Mouse (Mus musculus) forebrain, embryonic 11.5 days (tissue): ENCODE measurements around the gene Hdac9. TPM values are rescaled to one million over a fixed set of nuclear protein-coding genes. Genes with fewer than 3 reads are reported as not detected.

Experiments
- ATAC-seq: fragments of 200-750 bp; cut with Nextera tagmentation; replicated peaks from 2 replicates; pipeline ENCODE4 v1.8.0; 2017; ENCODE audit warnings: moderate TSS enrichment; ENCODE audit not compliant: low FRiP score
- DNase-seq: peaks from one replicate; pipeline ENCODE4 v3.0.0-alpha.2; 2017; ENCODE audit warnings: low spot score
- H3K27ac ChIP-seq: fragments of 300-500 bp; sonication (generic); 2 replicates; pipeline ENCODE4 v1.5.1; 2014; ENCODE audit warnings: low read depth, low read length
- H3K27me3 ChIP-seq: fragments of 300-500 bp; sonication (generic); 2 replicates; pipeline ENCODE4 v1.6.1; 2014; ENCODE audit warnings: mild to moderate bottlenecking, low read length, mixed read lengths; ENCODE audit not compliant: control insufficient read depth, insufficient read depth
- H3K36me3 ChIP-seq: fragments of 300-500 bp; sonication (generic); 2 replicates; pipeline ENCODE4 v1.6.1; 2014; ENCODE audit warnings: mild to moderate bottlenecking, low read length, moderate library complexity, mixed read lengths; ENCODE audit not compliant: control insufficient read depth, insufficient read depth
- H3K4me1 ChIP-seq: fragments of 300-500 bp; sonication (generic); replicated peaks from 2 replicates; pipeline ENCODE4 v1.6.1; 2014; ENCODE audit warnings: low read length, mixed read lengths; ENCODE audit not compliant: control insufficient read depth, insufficient read depth
- H3K4me2 ChIP-seq: fragments of 300-500 bp; sonication (generic); 2 replicates; pipeline ENCODE4 v1.6.1; 2014; ENCODE audit warnings: low read depth, mild to moderate bottlenecking, low read length, moderate library complexity, mixed read lengths; ENCODE audit not compliant: severe bottlenecking
- H3K4me3 ChIP-seq: fragments of 300-500 bp; sonication (generic); 2 replicates; pipeline ENCODE4 v1.5.1; 2014; ENCODE audit warnings: low read depth, low read length
- H3K9ac ChIP-seq: fragments of 300-500 bp; sonication (generic); 2 replicates; pipeline ENCODE4 v1.6.1; 2014; ENCODE audit warnings: low read length
- H3K9me3 ChIP-seq: fragments of 300-500 bp; sonication (generic); 2 replicates; pipeline ENCODE4 v1.6.1; 2016; ENCODE audit warnings: low read length, mixed read lengths; ENCODE audit not compliant: control insufficient read depth
- WGBS: fragments of 180-500 bp; shearing (Covaris S2); extraction: QIAGEN DNeasy Blood & Tissue Kit; methylation state at CpG from one replicate; pipeline ENCODE4 v1.1.7; 2014; 5-methylcytosine and 5-hydroxymethylcytosine counted together
- polyA plus RNA-seq: library from polyadenylated mRNA; unstranded; fragments of >200 nt; fragmentation: Nextera tagmentation; extraction: Ambion mirVana; gene quantifications from 2 replicates; pipeline ENCODE4 v1.2.1, GENCODE M21; 2014

Gene Hdac9
- polyA plus RNA-seq, 1 experiment from 2014 or later, result 9.6 TPM

DNA sequence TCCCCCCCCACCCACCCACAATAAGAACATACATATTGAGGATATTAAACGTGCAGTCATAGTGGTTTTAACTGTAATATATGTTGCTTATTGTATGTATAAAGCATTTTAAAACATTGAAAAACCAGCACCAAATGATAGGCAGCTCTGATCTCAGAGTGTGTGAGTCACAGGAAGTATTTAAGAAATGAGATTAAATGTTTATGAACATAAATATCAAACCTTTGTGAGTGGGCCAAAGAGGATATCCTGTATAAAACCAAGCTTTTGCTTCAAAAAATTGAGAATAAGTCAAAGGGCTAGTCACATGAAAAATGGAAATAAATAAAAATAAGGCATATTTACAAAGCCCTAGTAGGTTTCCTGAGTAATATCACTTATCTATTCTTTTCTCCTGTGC is 667.7 kb downstream of the Hdac9 start:
- Histone ChIP-seq H3K36me3 (no peaks in the 10 kb centered on the region), H3K4me2 (no peak overlapping the region), H3K9ac (no peak overlapping the region), H3K4me3 (no peak overlapping the region), H3K4me1 (no peaks in the 10 kb centered on the region), H3K27me3 (no peaks in the 10 kb centered on the region), H3K27ac (no peak overlapping the region), H3K9me3 (no peaks in the 10 kb centered on the region)
- ATAC-seq (no peak), DNase-seq (no peak)
- 82% methylated on average over 1 of the region's 1 CpGs for WGBS

DNA sequence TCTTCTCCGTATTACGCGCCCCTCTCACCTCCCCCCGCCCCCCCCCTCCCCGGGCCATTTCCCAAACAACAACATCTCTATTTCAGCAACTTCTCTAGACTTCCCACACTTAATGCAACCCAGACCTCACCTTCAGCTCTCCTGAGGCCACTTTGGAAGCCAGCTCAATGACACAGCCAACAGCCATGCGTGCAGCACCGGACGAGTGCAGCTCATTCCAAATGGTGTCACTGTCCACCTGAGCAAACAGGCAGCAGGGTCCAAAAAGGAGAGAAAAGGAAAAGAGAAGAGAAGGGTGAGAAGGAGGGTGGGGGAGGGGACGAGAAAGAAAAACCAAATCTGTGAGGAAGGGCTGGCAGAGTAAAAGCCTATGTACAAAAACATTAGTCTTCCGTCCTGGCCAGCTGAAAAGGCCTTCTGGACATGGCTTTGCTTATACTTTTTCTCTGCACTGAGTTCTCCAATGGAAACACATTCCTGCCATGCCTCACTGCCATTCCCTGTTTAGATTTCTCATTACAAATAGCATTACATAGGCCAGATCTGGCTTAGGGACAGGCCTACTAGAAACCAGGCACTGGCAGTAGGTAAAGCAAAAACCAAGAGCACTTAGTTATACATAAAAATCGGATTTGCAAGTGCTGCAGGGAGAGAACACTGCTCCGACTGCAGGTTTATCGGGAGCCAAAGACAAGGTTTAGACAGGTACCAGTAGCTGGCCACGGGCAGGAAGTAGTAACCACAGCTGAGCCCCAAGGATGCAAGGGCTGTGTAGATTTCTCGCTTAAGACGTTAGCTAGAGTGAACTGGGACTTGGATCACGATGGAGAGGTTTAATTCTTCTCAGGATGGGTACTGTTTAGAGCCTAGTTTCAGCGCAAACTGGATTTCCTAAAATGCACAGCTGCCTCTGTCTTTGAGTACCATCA is 668.4 kb downstream of the Hdac9 start:
- Histone ChIP-seq H3K27ac (no peak overlapping the region), H3K36me3 (no peaks in the 10 kb centered on the region), H3K4me1 (no peaks in the 10 kb centered on the region), H3K9me3 (no peaks in the 10 kb centered on the region), H3K4me3 (no peak overlapping the region), H3K27me3 (no peaks in the 10 kb centered on the region), H3K4me2 (no peak overlapping the region), H3K9ac (no peak overlapping the region)
- DNase-seq (no peak), ATAC-seq (no peak)
- 85% methylated on average over 18 of the region's 18 CpGs for WGBS

DNA sequence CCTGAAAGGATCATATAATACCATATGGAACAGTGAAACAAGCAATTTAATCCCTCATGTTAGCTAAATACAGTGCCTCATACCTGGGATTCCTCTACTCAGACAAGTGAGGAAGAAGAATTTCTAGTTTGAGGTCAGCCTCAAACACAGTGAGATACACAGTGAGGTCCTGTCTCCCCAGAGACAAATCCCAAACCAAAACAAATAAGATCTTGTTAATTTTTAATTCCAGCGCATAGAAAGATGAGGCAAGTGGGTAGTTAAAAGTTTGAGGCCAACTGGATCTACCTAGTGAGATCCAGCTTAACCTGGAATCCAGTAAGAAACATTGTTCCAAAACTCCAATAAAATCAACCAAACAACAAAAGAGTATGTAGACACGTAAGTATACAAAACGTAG is 678.1 kb downstream of the Hdac9 start:
- no peak overlapping the region for H3K9ac ChIP-seq
- 90% methylated on average over 3 of the region's 3 CpGs for WGBS
- H3K27ac ChIP-seq, result no peak overlapping the region
- H3K9me3 ChIP-seq, result no peaks in the 10 kb centered on the region
- no peak overlapping the region for H3K4me3 ChIP-seq
- H3K4me1 ChIP-seq, result no peaks in the 10 kb centered on the region
- ATAC-seq (no peak), DNase-seq (no peak)
- H3K27me3 ChIP-seq, result no peaks in the 10 kb centered on the region
- H3K4me2 ChIP-seq, result no peak overlapping the region
- no peaks in the 10 kb centered on the region for H3K36me3 ChIP-seq

DNA sequence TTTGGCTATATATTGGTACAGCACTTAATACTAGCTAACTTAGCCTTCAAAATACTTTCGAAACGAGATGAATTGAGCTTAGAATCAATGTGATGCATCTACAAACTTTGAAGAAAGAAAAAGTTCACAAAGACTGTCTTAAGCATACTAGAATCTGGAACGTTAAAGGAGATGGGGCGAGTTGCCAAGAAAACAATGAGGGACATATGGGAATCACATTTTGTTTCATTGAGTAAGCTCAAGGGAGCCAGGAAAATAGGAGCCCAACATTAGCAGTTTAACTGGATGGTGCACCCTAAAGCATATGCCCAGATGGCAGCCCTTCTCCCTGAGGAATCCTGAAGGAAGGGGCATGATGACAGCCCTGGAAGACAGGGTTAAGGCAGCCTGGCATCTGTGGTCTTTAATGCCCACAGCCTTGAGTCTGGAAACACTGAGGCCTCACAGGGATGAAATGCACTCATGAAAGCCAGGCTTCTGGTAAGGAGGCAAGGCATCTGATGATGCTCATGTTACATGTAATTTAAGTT is 685.2 kb downstream of the Hdac9 start:
- Histone ChIP-seq H3K27me3 (no peaks in the 10 kb centered on the region), H3K4me1 (no peaks in the 10 kb centered on the region), H3K4me2 (no peak overlapping the region), H3K9me3 (no peaks in the 10 kb centered on the region), H3K27ac (no peak overlapping the region), H3K36me3 (no peaks in the 10 kb centered on the region), H3K4me3 (no peak overlapping the region), H3K9ac (no peak overlapping the region)
- DNase-seq (no peak), ATAC-seq (no peak)
- WGBS, result 86% methylated on average over 4 of the region's 4 CpGs

DNA sequence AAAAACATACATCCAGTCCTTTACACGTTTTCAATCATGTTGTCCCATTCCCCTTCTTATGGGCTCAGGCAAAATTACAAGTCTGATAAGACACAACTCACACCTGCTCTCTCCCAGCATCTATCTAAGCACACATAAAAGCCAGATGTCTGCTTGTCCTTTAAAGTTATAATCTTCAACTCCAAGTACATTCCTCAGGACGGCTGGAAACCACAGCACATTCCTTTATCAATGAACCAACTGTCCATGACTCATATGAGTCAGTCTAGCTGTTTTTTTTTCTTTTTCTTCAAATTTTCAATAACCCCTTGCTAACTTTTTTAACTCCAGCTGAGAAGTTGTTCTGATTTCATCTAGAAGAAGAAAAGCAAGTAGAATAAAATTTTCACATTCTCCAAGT is 692.4 kb downstream of the Hdac9 start:
- Histone ChIP-seq H3K4me1 (no peaks in the 10 kb centered on the region), H3K36me3 (no peaks in the 10 kb centered on the region), H3K9me3 (no peaks in the 10 kb centered on the region), H3K27me3 (no peaks in the 10 kb centered on the region), H3K9ac (no peak overlapping the region), H3K4me2 (no peak overlapping the region), H3K27ac (no peak overlapping the region), H3K4me3 (no peak overlapping the region)
- ATAC-seq (no peak), DNase-seq (no peak)
- 58% methylated on average over 2 of the region's 2 CpGs for WGBS

DNA sequence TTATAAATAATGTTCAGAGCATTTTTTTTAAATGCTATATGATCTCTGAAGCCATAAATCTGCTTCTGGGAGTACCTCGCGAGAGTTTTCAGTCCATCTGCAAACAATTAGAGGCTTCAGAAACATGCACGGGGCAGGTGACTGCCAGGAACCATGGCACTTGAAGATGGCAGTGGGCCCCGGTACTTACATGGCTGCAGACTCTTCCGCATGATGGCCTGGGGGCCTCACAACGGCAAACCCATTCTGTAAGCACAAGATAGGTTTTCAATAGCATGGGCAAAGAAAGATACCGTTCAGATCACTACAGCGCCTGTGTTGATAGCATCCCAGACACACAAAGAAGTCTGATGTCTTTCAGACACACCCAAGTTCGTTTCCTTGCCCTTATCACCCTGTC is 695.9 kb downstream of the Hdac9 start:
- DNase-seq (no peak), ATAC-seq (no peak)
- Histone ChIP-seq H3K4me3 (no peak overlapping the region), H3K36me3 (no peaks in the 10 kb centered on the region), H3K9me3 (no peaks in the 10 kb centered on the region), H3K4me1 (no peaks in the 10 kb centered on the region), H3K4me2 (no peak overlapping the region), H3K27me3 (no peaks in the 10 kb centered on the region), H3K27ac (no peak overlapping the region), H3K9ac (no peak overlapping the region)
- WGBS, result 76% methylated on average over 9 of the region's 9 CpGs

DNA sequence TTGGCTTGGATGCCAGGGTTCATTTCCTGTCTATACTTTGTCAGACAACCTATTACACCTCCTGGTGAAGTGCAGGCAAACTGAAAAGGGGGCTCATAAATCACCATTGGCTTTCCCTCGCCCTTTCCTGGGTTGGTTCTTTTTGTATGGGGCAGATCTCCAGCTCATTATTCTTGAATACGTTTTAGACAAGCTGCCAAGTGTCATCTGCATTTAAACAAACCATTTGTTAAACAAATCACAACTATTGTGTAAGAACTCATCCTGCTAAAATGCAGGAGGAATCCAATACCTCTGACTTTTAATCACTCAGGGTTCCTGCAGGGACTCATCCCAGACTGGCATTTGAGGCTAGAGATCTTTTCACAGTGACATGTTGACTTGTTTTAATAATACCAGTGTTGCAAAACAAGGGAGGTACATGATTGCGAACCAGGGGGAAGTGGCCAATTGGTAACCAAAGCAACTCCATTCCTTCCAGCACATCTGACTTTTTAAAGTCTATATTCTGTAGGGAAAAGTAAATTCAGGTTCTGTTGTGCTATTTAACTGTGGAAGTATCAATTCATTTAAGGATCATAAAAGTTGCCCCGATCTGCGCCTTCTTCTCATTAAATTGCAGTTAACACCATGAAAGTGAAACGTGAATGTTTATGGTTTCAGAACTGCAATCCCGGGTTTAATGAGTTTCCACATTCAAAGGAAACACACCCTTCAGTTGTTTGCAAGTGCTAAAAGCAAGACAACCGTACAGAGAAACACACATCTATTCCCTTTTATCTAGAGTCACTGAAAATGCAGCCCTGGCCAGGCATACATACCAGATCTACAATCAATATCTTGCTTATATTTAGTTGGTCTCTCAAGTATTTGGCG is 696.6 kb downstream of the Hdac9 start:
- ATAC-seq (no peak), DNase-seq (no peak)
- Histone ChIP-seq H3K9me3 (no peaks in the 10 kb centered on the region), H3K36me3 (no peaks in the 10 kb centered on the region), H3K27me3 (no peaks in the 10 kb centered on the region), H3K4me1 (no peaks in the 10 kb centered on the region), H3K4me2 (no peak overlapping the region), H3K4me3 (no peak overlapping the region), H3K9ac (no peak overlapping the region), H3K27ac (no peak overlapping the region)
- WGBS, result 58% methylated on average over 9 of the region's 9 CpGs

DNA sequence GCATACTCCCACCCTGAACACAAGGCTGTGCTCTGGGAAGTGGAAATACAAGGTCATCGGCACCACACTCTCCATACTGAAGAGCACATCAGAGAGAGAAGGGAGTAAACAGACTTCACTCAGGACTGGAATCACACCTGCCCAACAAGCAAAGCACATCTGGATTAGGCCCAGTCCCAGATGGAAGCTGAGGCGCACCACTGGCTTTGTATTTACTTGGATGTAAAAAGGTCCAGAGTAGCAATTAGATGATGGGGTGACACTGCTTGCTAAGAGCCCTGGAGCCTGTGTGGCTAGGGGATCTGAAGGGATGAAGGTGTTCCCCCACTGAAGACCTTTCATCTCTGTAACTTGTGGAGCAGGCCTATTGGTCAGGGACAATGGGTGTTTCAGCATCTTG is 698.3 kb downstream of the Hdac9 start:
- no peaks in the 10 kb centered on the region for H3K36me3 ChIP-seq
- DNase-seq, result no peak
- H3K4me1 ChIP-seq, result no peaks in the 10 kb centered on the region
- ATAC-seq, result no peak
- 93% methylated on average over 2 of the region's 2 CpGs for WGBS
- H3K27ac ChIP-seq, result no peak overlapping the region
- no peak overlapping the region for H3K4me2 ChIP-seq
- no peak overlapping the region for H3K9ac ChIP-seq
- no peaks in the 10 kb centered on the region for H3K27me3 ChIP-seq
- H3K4me3 ChIP-seq, result no peak overlapping the region
- no peaks in the 10 kb centered on the region for H3K9me3 ChIP-seq
